Comparison of ENCODE assay signal across 22 mouse cellular contexts in the genomic region with DNA sequence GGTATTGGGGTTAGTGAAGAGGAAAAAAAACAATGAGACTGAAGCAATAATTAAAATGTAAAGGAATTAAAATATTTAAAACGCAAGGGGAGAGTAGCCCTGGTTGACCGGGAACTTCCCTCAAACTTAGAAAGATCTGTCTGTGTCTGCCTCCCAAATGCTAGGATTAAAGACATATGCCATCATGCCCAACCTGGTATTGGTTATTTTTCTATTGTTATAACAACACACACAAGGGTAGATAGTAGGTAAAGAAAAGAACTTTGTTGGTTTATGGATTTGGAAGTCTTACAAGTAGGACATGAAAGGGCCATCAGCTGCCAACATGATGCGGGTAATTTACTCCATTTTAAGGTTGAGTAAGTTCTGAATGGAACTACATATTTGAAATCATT. TPM values are rescaled to one million over a fixed set of nuclear protein-coding genes. Genes with fewer than 3 reads are reported as not detected.
DNase-seq lines count a peak whose midpoint lies in the region; ATAC-seq lines count a peak whose summit lies in the region.
"Had no signal": no experiment of that assay in that cellular context is flagged by ENCODE, and none has a peak within 500 bp of the region (broad histone marks: within the 10 kb centered on the region; RNA-seq: fewer than 3 reads in every experiment).

No protein-coding gene starts in this region.

- H3K4me3 ChIP-seq in midbrain, embryonic 11.5 days (ENCODE audit: low read depth, low read length), result no peak overlapping the region
- H3K4me3 ChIP-seq in midbrain, embryonic 13.5 days (replicated peaks), result no peak overlapping the region
- H3K4me3 ChIP-seq in limb, embryonic 10.5 days, result no peak overlapping the region
- H3K4me3 ChIP-seq: embryonic facial prominence, embryonic 13.5 days; limb, embryonic 15.5 days; liver, embryonic 15.5 days; midbrain, embryonic 10.5 days had no signal

- no peak overlapping the region for H3K27ac ChIP-seq in midbrain, embryonic 11.5 days (ENCODE audit: low read depth, low read length)
- no peak overlapping the region for H3K27ac ChIP-seq in midbrain, embryonic 13.5 days
- H3K27ac ChIP-seq in limb, embryonic 10.5 days, result no peak overlapping the region
- H3K27ac ChIP-seq: embryonic facial prominence, embryonic 13.5 days; limb, embryonic 15.5 days; liver, embryonic 15.5 days; midbrain, embryonic 10.5 days had no signal

- H3K4me2 ChIP-seq in midbrain, embryonic 11.5 days, result no peak overlapping the region
- no peak overlapping the region for H3K4me2 ChIP-seq in midbrain, embryonic 13.5 days (replicated peaks)
- H3K4me2 ChIP-seq: limb, embryonic 15.5 days; liver, embryonic 15.5 days had no signal

- no peak for ATAC-seq in midbrain, embryonic 11.5 days (ENCODE audit: low FRiP score)
- no peak for ATAC-seq in midbrain, embryonic 13.5 days
- ATAC-seq: intestine, postnatal 0 days had no signal

- DNase-seq in heart, adult 11 months, result peak; percentile 16
- DNase-seq in heart, postnatal 14 days, result no peak
- peak; percentile 56 for DNase-seq in midbrain, embryonic 11.5 days (ENCODE audit: low spot score, missing footprints)
- peak; percentile 17 for DNase-seq in induced T-regulatory cell, adult 2 months (ENCODE audit: low read depth)
- DNase-seq in limb, embryonic 10.5 days (ENCODE audit: low spot score), result no peak
- DNase-seq: adrenal gland, adult 8-10 months; B cell, adult 2 months; cerebellum, adult 11-12 months; cerebellum, adult 9-11 months; kidney, adult 9 months; kidney, postnatal 10 days; left cerebral cortex, postnatal 4 days; lung, embryonic 14.5 days; lung, postnatal 14 days; retina, postnatal 1 day; right cerebral cortex, postnatal 14 days had no signal

- H3K27me3 ChIP-seq in midbrain, embryonic 11.5 days (ENCODE audit: control insufficient read depth, insufficient read depth, low read length), result no peaks in the 10 kb centered on the region
- no peaks in the 10 kb centered on the region for H3K27me3 ChIP-seq in midbrain, embryonic 13.5 days
- no peaks in the 10 kb centered on the region for H3K27me3 ChIP-seq in limb, embryonic 10.5 days (ENCODE audit: low read depth, poor library complexity, severe bottlenecking)
- H3K27me3 ChIP-seq: embryonic facial prominence, embryonic 13.5 days; limb, embryonic 15.5 days; liver, embryonic 15.5 days had no signal

- peaks cover 11% of the 10 kb centered on the region for H3K4me1 ChIP-seq in midbrain, embryonic 11.5 days (ENCODE audit: control insufficient read depth, insufficient read depth, low read length)
- peaks cover 23% of the 10 kb centered on the region for H3K4me1 ChIP-seq in midbrain, embryonic 13.5 days (replicated peaks)
- H3K4me1 ChIP-seq in limb, embryonic 10.5 days, result peaks cover 36% of the 10 kb centered on the region

- intact Hi-C loops in heart, postnatal 14 days (cut with DNase I), result no loop called here

- no peak overlapping the region for H3K9ac ChIP-seq in midbrain, embryonic 11.5 days (ENCODE audit: low read length)
- no peak overlapping the region for H3K9ac ChIP-seq in midbrain, embryonic 13.5 days (replicated peaks)
- H3K9ac ChIP-seq: embryonic facial prominence, embryonic 13.5 days; limb, embryonic 15.5 days; liver, embryonic 15.5 days; lung, embryonic 14.5 days had no signal

- WGBS in midbrain, embryonic 11.5 days, result 86% methylated on average over 3 of the region's 3 CpGs
- 91% methylated on average over 3 of the region's 3 CpGs for WGBS in midbrain, embryonic 13.5 days
- 97% methylated on average over 3 of the region's 3 CpGs for WGBS in limb, embryonic 10.5 days

- H3K36me3 ChIP-seq in midbrain, embryonic 11.5 days (ENCODE audit: control insufficient read depth, insufficient read depth, low read length), result no peaks in the 10 kb centered on the region
- H3K36me3 ChIP-seq in midbrain, embryonic 13.5 days, result no peaks in the 10 kb centered on the region
- peaks cover 13% of the 10 kb centered on the region for H3K36me3 ChIP-seq in limb, embryonic 10.5 days
- H3K36me3 ChIP-seq: liver, embryonic 15.5 days had no signal

- H3K9me3 ChIP-seq in midbrain, embryonic 11.5 days (ENCODE audit: control insufficient read depth, low read length), result no peaks in the 10 kb centered on the region
- H3K9me3 ChIP-seq in midbrain, embryonic 13.5 days, result no peaks in the 10 kb centered on the region
- no peaks in the 10 kb centered on the region; the same call in 1 of the 2 replicates for H3K9me3 ChIP-seq in limb, embryonic 10.5 days (replicated peaks)
- H3K9me3 ChIP-seq: embryonic facial prominence, embryonic 13.5 days; limb, embryonic 15.5 days; liver, embryonic 15.5 days; midbrain, embryonic 10.5 days had no signal

RNA-seq across cellular contexts. Expression of a gene that starts 4.2 kb away (rescaled TPM):
- 10 to 100 TPM; 24.5 to 34.7 TPM for total RNA-seq in heart, postnatal 14 days (2021)
- polyA plus RNA-seq in midbrain, embryonic 11.5 days (2014; fragmentation: Nextera tagmentation; extraction: Ambion mirVana), result 41.9 and 45.9 TPM in 2 replicates
- 23.1 and 27.4 TPM in 2 replicates for polyA plus RNA-seq in midbrain, embryonic 13.5 days (2015; fragmentation: Nextera tagmentation; extraction: Ambion mirVana)
- 53.3 and 53.6 TPM in 2 replicates for polyA plus RNA-seq in limb, embryonic 10.5 days (2016; fragmentation: Nextera tagmentation; extraction: Ambion mirVana)

Comparison
In these comparisons a context has a peak if more than half of its experiments do, and no peak if none do; other contexts are left out.
1. DNase-seq: peak in heart, adult 11 months (single experiment), midbrain, embryonic 11.5 days (single experiment) and induced T-regulatory cell, adult 2 months (single experiment); none in heart, postnatal 14 days (0 of 2) and limb, embryonic 10.5 days (single experiment).